Mouse (Mus musculus): Measurements from ENCODE around the gene Olfr243. TPM values are rescaled to one million over a fixed set of nuclear protein-coding genes. Genes with fewer than 3 reads are reported as not detected.

Gene Olfr243
- polyA plus RNA-seq, 1 experiment from 2014 or later = not detected

Other genes starting within 250 kb of the Olfr243 start
- not detected in 2 replicates for gene Olfr608, start 244.8 kb upstream of the Olfr243 start, polyA plus RNA-seq (2016; fragmentation: Nextera tagmentation; extraction: Ambion mirVana)
- not detected in 2 replicates for gene Olfr609, start 216.6 kb upstream of the Olfr243 start, polyA plus RNA-seq (2016; fragmentation: Nextera tagmentation; extraction: Ambion mirVana)
- gene Olfr610, start 202.5 kb upstream of the Olfr243 start, polyA plus RNA-seq (2016; fragmentation: Nextera tagmentation; extraction: Ambion mirVana) = not detected in 2 replicates
- not detected in 2 replicates for gene Olfr611, start 193.8 kb upstream of the Olfr243 start, polyA plus RNA-seq (2016; fragmentation: Nextera tagmentation; extraction: Ambion mirVana)
- not detected in 2 replicates for gene Olfr612, start 172.0 kb upstream of the Olfr243 start, polyA plus RNA-seq (2016; fragmentation: Nextera tagmentation; extraction: Ambion mirVana)
- gene Olfr613, start 166.6 kb upstream of the Olfr243 start, polyA plus RNA-seq (2016; fragmentation: Nextera tagmentation; extraction: Ambion mirVana) = not detected in 2 replicates
- gene Olfr615, start 158.6 kb upstream of the Olfr243 start, polyA plus RNA-seq (2016; fragmentation: Nextera tagmentation; extraction: Ambion mirVana) = not detected in 2 replicates
- gene Olfr616, start 145.5 kb upstream of the Olfr243 start, polyA plus RNA-seq (2016; fragmentation: Nextera tagmentation; extraction: Ambion mirVana) = not detected in 2 replicates
- gene Olfr617, start 141.6 kb upstream of the Olfr243 start, polyA plus RNA-seq (2016; fragmentation: Nextera tagmentation; extraction: Ambion mirVana) = not detected in 2 replicates
- gene Olfr618, start 124.6 kb upstream of the Olfr243 start, polyA plus RNA-seq (2016; fragmentation: Nextera tagmentation; extraction: Ambion mirVana) = not detected in 2 replicates
- gene Olfr619, start 114.1 kb upstream of the Olfr243 start, polyA plus RNA-seq (2016; fragmentation: Nextera tagmentation; extraction: Ambion mirVana) = not detected in 2 replicates
- gene Olfr620, start 102.1 kb upstream of the Olfr243 start, polyA plus RNA-seq (2016; fragmentation: Nextera tagmentation; extraction: Ambion mirVana) = not detected in 2 replicates
- gene Olfr622, start 72.0 kb upstream of the Olfr243 start, polyA plus RNA-seq (2016; fragmentation: Nextera tagmentation; extraction: Ambion mirVana) = not detected in 2 replicates
- gene Olfr623, start 51.0 kb upstream of the Olfr243 start, polyA plus RNA-seq (2016; fragmentation: Nextera tagmentation; extraction: Ambion mirVana) = not detected in 2 replicates
- gene Olfr624, start 43.5 kb upstream of the Olfr243 start, polyA plus RNA-seq (2016; fragmentation: Nextera tagmentation; extraction: Ambion mirVana) = 0.02 TPM in 2 replicates
- gene Olfr625-ps1, start 32.0 kb upstream of the Olfr243 start, polyA plus RNA-seq (2016; fragmentation: Nextera tagmentation; extraction: Ambion mirVana) = not detected in 2 replicates
- gene Olfr628, start 15.7 kb downstream of the Olfr243 start, polyA plus RNA-seq (2016; fragmentation: Nextera tagmentation; extraction: Ambion mirVana) = not detected in 2 replicates
- not detected in 2 replicates for gene Olfr629, start 30.3 kb downstream of the Olfr243 start, polyA plus RNA-seq (2016; fragmentation: Nextera tagmentation; extraction: Ambion mirVana)
- not detected in 2 replicates for gene Olfr630, start 42.7 kb downstream of the Olfr243 start, polyA plus RNA-seq (2016; fragmentation: Nextera tagmentation; extraction: Ambion mirVana)
- not detected in 2 replicates for gene Olfr69, start 56.9 kb downstream of the Olfr243 start, polyA plus RNA-seq (2016; fragmentation: Nextera tagmentation; extraction: Ambion mirVana)
- not detected in 2 replicates for gene Olfr68, start 65.0 kb downstream of the Olfr243 start, polyA plus RNA-seq (2016; fragmentation: Nextera tagmentation; extraction: Ambion mirVana)
- gene Olfr67, start 77.2 kb downstream of the Olfr243 start, polyA plus RNA-seq (2016; fragmentation: Nextera tagmentation; extraction: Ambion mirVana) = not detected in 2 replicates
- 191 and 345 TPM in 2 replicates for gene Hbb-bt, start 99.3 kb downstream of the Olfr243 start, polyA plus RNA-seq (2016; fragmentation: Nextera tagmentation; extraction: Ambion mirVana)
- gene Hbb-bs, start 113.4 kb downstream of the Olfr243 start, polyA plus RNA-seq (2016; fragmentation: Nextera tagmentation; extraction: Ambion mirVana) = 74.3 and 117 TPM in 2 replicates
- 0.23 TPM in 1 of 2 replicates, not detected in the other for gene Hbb-bh2, start 125.8 kb downstream of the Olfr243 start, polyA plus RNA-seq (2016; fragmentation: Nextera tagmentation; extraction: Ambion mirVana)
- 3,029 and 4,275 TPM in 2 replicates for gene Hbb-bh1, start 128.5 kb downstream of the Olfr243 start, polyA plus RNA-seq (2016; fragmentation: Nextera tagmentation; extraction: Ambion mirVana)
- gene Hbb-y, start 138.5 kb downstream of the Olfr243 start, polyA plus RNA-seq (2016; fragmentation: Nextera tagmentation; extraction: Ambion mirVana) = 7,838 and 8,555 TPM in 2 replicates
- gene Olfr66, start 171.6 kb downstream of the Olfr243 start, polyA plus RNA-seq (2016; fragmentation: Nextera tagmentation; extraction: Ambion mirVana) = not detected in 2 replicates
- gene Olfr64, start 179.8 kb downstream of the Olfr243 start, polyA plus RNA-seq (2016; fragmentation: Nextera tagmentation; extraction: Ambion mirVana) = not detected in 2 replicates
- gene Olfr65, start 188.8 kb downstream of the Olfr243 start, polyA plus RNA-seq (2016; fragmentation: Nextera tagmentation; extraction: Ambion mirVana) = not detected in 2 replicates
- not detected in 2 replicates for gene Olfr631, start 214.2 kb downstream of the Olfr243 start, polyA plus RNA-seq (2016; fragmentation: Nextera tagmentation; extraction: Ambion mirVana)
- not detected in 2 replicates for gene Olfr632, start 219.7 kb downstream of the Olfr243 start, polyA plus RNA-seq (2016; fragmentation: Nextera tagmentation; extraction: Ambion mirVana)
- not detected in 2 replicates for gene Olfr633, start 229.8 kb downstream of the Olfr243 start, polyA plus RNA-seq (2016; fragmentation: Nextera tagmentation; extraction: Ambion mirVana)